Comparison of ENCODE assay signal across 10 mouse cellular contexts in the genomic region with DNA sequence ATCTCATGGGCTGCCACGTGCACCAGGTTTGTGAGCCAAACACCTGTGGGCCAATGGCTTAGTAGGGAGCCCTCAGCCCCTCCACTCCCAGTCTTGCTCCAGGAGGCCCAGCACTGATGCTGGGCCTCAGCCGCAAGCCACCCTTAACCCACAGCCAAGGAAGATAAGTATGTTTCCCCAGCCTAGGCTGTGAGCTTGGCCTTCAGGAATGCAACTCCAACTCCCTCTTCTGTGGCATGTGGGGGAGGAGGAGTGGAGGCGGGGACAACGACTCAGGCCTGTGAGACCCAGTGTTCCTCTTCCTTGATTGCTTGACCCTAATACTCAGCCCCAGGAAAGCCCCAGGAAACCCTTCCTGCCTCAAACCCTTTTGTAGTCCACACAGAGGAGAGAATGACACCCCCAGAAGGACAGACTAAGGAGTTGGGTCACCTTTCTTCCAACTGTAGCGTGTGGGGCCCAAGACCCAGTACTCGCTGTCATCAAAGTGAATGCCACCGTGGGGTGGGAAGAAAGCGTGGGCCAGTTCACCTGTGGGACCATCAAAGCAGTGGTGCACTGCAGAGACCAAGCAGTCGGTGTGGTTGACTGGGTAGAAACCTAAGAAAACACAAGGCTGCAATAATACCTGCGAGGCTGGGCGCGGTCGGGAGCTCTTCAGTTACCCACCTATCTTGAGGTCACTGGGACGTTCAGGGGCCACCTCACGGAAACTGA. TPM values are rescaled to one million over a fixed set of nuclear protein-coding genes. Genes with fewer than 3 reads are reported as not detected.
DNase-seq lines count a peak whose midpoint lies in the region; ATAC-seq lines count a peak whose summit lies in the region.
"Had no signal": no experiment of that assay in that cellular context is flagged by ENCODE, and none has a peak within 500 bp of the region (broad histone marks: within the 10 kb centered on the region; RNA-seq: fewer than 3 reads in every experiment).

No protein-coding gene starts in this region.

- ATAC-seq in megakaryocyte, adult 5-6 weeks (ENCODE audit: poor library complexity, severe bottlenecking), result no peak
- no peak for ATAC-seq in limb, embryonic 11.5 days (ENCODE audit: insufficient number of reproducible peaks, low FRiP score, low TSS enrichment, low read depth)

- no peak overlapping the region for H3K27ac ChIP-seq in limb, embryonic 11.5 days (replicated peaks; ENCODE audit: low read depth, low read length)

- peak overlapping the region; percentile 77; the same call in 1 of the 2 replicates for H3K4me2 ChIP-seq in limb, embryonic 11.5 days (ENCODE audit: low read depth, severe bottlenecking)

- peaks cover 28% of the 10 kb centered on the region for H3K27me3 ChIP-seq in megakaryocyte, embryonic 14.5 days (replicated peaks)
- H3K27me3 ChIP-seq in limb, embryonic 11.5 days (ENCODE audit: control insufficient read depth, insufficient read depth, low read length), result peaks cover 41% of the 10 kb centered on the region

- H3K9me3 ChIP-seq in megakaryocyte, embryonic 14.5 days, result 0 out of 2 replicates have a peak, but pooled peaks cover 6% of the 10 kb centered on the region
- no peaks in the 10 kb centered on the region for H3K9me3 ChIP-seq in limb, embryonic 11.5 days (ENCODE audit: control insufficient read depth, low read length)

- H3K4me1 ChIP-seq in megakaryocyte, embryonic 14.5 days, result peaks cover 63% of the 10 kb centered on the region
- H3K4me1 ChIP-seq in limb, embryonic 11.5 days (ENCODE audit: control insufficient read depth, insufficient read depth, low read length), result peaks cover 30% of the 10 kb centered on the region

- 67% methylated on average over 15 of the region's 15 CpGs for WGBS in limb, embryonic 11.5 days

- DNase-seq in heart, adult 8-10 months (ENCODE audit: low spot score), result peak; percentile 31
- no peak for DNase-seq in limb, embryonic 11.5 days (ENCODE audit: low spot score)
- peak; percentile 77 for DNase-seq in testis, postnatal 10 days (ENCODE audit: low spot score)
- no peak for DNase-seq in yolk sac, embryonic 10.5 days (ENCODE audit: low spot score)
- no peak for DNase-seq in left cerebral cortex, adult 9 months (ENCODE audit: low spot score in 2 of 2)
- no peak for DNase-seq in spleen, postnatal 36 days (ENCODE audit: low spot score in 2 of 2)

- peaks cover 86% of the 10 kb centered on the region for H3K36me3 ChIP-seq in megakaryocyte, embryonic 14.5 days (replicated peaks; ENCODE audit: low read length)
- H3K36me3 ChIP-seq in limb, embryonic 11.5 days (ENCODE audit: control insufficient read depth, insufficient read depth, low read length), result peaks cover 29% of the 10 kb centered on the region

- peak overlapping the region; percentile 67 for H3K4me3 ChIP-seq in megakaryocyte, embryonic 14.5 days (replicated peaks)
- no peak overlapping the region; the same call in 1 of the 2 replicates for H3K4me3 ChIP-seq in limb, embryonic 11.5 days (ENCODE audit: low read depth, low read length)

- H3K9ac ChIP-seq in limb, embryonic 11.5 days (ENCODE audit: low read length), result no peak overlapping the region

RNA-seq across cellular contexts. Expression of a gene that starts 1.5 kb away (rescaled TPM):
- 3.7 TPM in 1 of 2 replicates, not detected in the other for polyA plus RNA-seq in megakaryocyte, embryonic 14.5 days (2012; ENCODE audit: insufficient read depth, low replicate concordance)
- 0.18 and 0.20 TPM in 2 replicates for total RNA-seq in megakaryocyte, adult 5-6 weeks (2015)
- 0.22 and 0.94 TPM in 2 replicates for total RNA-seq in megakaryocyte, adult 5-6 weeks (2017)
- 1 to 10 TPM; 6.7 to 9.0 (median 7.4) TPM for total RNA-seq in heart, adult 8-10 months (2022)
- 11.3 and 12.2 TPM in 2 replicates for polyA plus RNA-seq in limb, embryonic 11.5 days (2014; fragmentation: Nextera tagmentation; extraction: Ambion mirVana)

RNA-seq across cellular contexts. Expression of a gene that starts 6.5 kb away (rescaled TPM):
- not detected in 2 replicates for polyA plus RNA-seq in megakaryocyte, embryonic 14.5 days (2012; ENCODE audit: insufficient read depth, low replicate concordance)
- total RNA-seq in megakaryocyte, adult 5-6 weeks (2015), result not detected in 2 replicates
- not detected in 2 replicates for total RNA-seq in megakaryocyte, adult 5-6 weeks (2017)
- total RNA-seq in heart, adult 8-10 months (2022), result not detected
- polyA plus RNA-seq in limb, embryonic 11.5 days (2014; fragmentation: Nextera tagmentation; extraction: Ambion mirVana), result not detected in 2 replicates
- total RNA-seq: layer of hippocampus, postnatal 25 days had no signal
- polyA plus RNA-seq: neural tube, embryonic 11.5 days had no signal

RNA-seq across cellular contexts. Expression of a gene that starts 17.3 kb away (rescaled TPM):
- 45.2 and 94.9 TPM in 2 replicates for polyA plus RNA-seq in megakaryocyte, embryonic 14.5 days (2012; ENCODE audit: insufficient read depth, low replicate concordance)
- 5.9 and 6.4 TPM in 2 replicates for total RNA-seq in megakaryocyte, adult 5-6 weeks (2015)
- 23.5 and 29.0 TPM in 2 replicates for total RNA-seq in megakaryocyte, adult 5-6 weeks (2017)
- 10 to 100 TPM; 25.4 to 30.1 (median 27.1) TPM for total RNA-seq in heart, adult 8-10 months (2022)
- 16.0 and 16.6 TPM in 2 replicates for polyA plus RNA-seq in limb, embryonic 11.5 days (2014; fragmentation: Nextera tagmentation; extraction: Ambion mirVana)

RNA-seq across cellular contexts. Expression of a gene that starts 27.1 kb away (rescaled TPM):
- 9.7 and 77.3 TPM in 2 replicates for polyA plus RNA-seq in megakaryocyte, embryonic 14.5 days (2012; ENCODE audit: insufficient read depth, low replicate concordance)
- 43.2 and 57.8 TPM in 2 replicates for total RNA-seq in megakaryocyte, adult 5-6 weeks (2015)
- 48.1 and 81.5 TPM in 2 replicates for total RNA-seq in megakaryocyte, adult 5-6 weeks (2017)
- total RNA-seq in heart, adult 8-10 months (2022), result 10 to 100 TPM; 29.2 to 37.0 (median 30.2) TPM
- 69.4 and 79.9 TPM in 2 replicates for polyA plus RNA-seq in limb, embryonic 11.5 days (2014; fragmentation: Nextera tagmentation; extraction: Ambion mirVana)

RNA-seq across cellular contexts. Expression of a gene that starts 42.4 kb away (rescaled TPM):
- polyA plus RNA-seq in megakaryocyte, embryonic 14.5 days (2012; ENCODE audit: insufficient read depth, low replicate concordance), result 0.44 and 4.7 TPM in 2 replicates
- 0.55 and 0.71 TPM in 2 replicates for total RNA-seq in megakaryocyte, adult 5-6 weeks (2015)
- 0.26 and 0.45 TPM in 2 replicates for total RNA-seq in megakaryocyte, adult 5-6 weeks (2017)
- total RNA-seq in heart, adult 8-10 months (2022), result 1 to 10 TPM in 3 of 4 experiments, under 1 TPM in 1; 0.98 to 2.4 (median 1.3) TPM
- 2.0 and 2.1 TPM in 2 replicates for polyA plus RNA-seq in limb, embryonic 11.5 days (2014; fragmentation: Nextera tagmentation; extraction: Ambion mirVana)

Comparison
In these comparisons a context has a peak if more than half of its experiments do, and no peak if none do; other contexts are left out.
1. DNase-seq: peak in heart, adult 8-10 months (single experiment) and testis, postnatal 10 days (single experiment); none in limb, embryonic 11.5 days (single experiment), yolk sac, embryonic 10.5 days (single experiment), left cerebral cortex, adult 9 months (0 of 2) and spleen, postnatal 36 days (0 of 2).